9 mouse cellular contexts compared by ENCODE assay signal in genomic region chr11:68900519-68901350, GRCm38 (mm10). TPM values are rescaled to one million over a fixed set of nuclear protein-coding genes. Genes with fewer than 3 reads are reported as not detected.
DNase-seq lines count a peak whose midpoint lies in the region; ATAC-seq and TF ChIP-seq lines count a peak whose summit lies in the region.
"Had no signal": no experiment of that assay in that cellular context is flagged by ENCODE, and none has a peak within 500 bp of the region (broad histone marks: within the 10 kb centered on the region; RNA-seq: fewer than 3 reads in every experiment).

No protein-coding gene starts in this region.

- H3K4me3 ChIP-seq in heart, embryonic 13.5 days = peak overlapping the region; percentile 78
- peak overlapping the region; percentile 92; the same call in 1 of the 2 replicates for H3K4me3 ChIP-seq in G1E (ENCODE audit: low read depth, low read length)
- H3K4me3 ChIP-seq in heart, embryonic 16.5 days (ENCODE audit: low read length) = peak overlapping the region; percentile 98
- peak overlapping the region; percentile 85 for H3K4me3 ChIP-seq in midbrain, embryonic 10.5 days

- H3K27ac ChIP-seq in heart, embryonic 13.5 days (replicated peaks) = no peak overlapping the region
- H3K27ac ChIP-seq in heart, embryonic 16.5 days (ENCODE audit: low read length) = no peak overlapping the region
- peak overlapping the region; percentile 97 for H3K27ac ChIP-seq in midbrain, embryonic 10.5 days (replicated peaks)

- intact Hi-C loops in heart, postnatal 25 days (cut with DNase I) = loop anchor here (5.0 kb wide), 1 partner anchor 67 kb away; the partner anchor contains the start of gene Slc25a35

- no peak for TF ChIP-seq CTCF in G1E (IDR thresholded peaks at IDR 0.05; ENCODE audit: low read depth, low read length)

- peaks cover 13% of the 10 kb centered on the region for H3K4me1 ChIP-seq in heart, embryonic 13.5 days
- peaks cover 62% of the 10 kb centered on the region for H3K4me1 ChIP-seq in G1E (ENCODE audit: insufficient read depth, low read depth, low read length)
- H3K4me1 ChIP-seq in heart, embryonic 16.5 days (ENCODE audit: control insufficient read depth, insufficient read depth, low read length) = peaks cover 9% of the 10 kb centered on the region
- H3K4me1 ChIP-seq in midbrain, embryonic 10.5 days = peaks cover 17% of the 10 kb centered on the region

- no peak for ATAC-seq in heart, embryonic 13.5 days (ENCODE audit: extremely low read depth, insufficient number of reproducible peaks, low FRiP score, low TSS enrichment)
- ATAC-seq in G1E (ENCODE audit: extremely low read depth, insufficient number of reproducible peaks, low FRiP score, poor library complexity, severe bottlenecking) = no peak
- ATAC-seq in heart, embryonic 16.5 days (replicated peaks; ENCODE audit: extremely low read depth, insufficient read depth, low FRiP score) = no peak; the same call in 1 of the 2 replicates
- ATAC-seq in megakaryocyte progenitor cell, adult 5-6 weeks (replicated peaks; ENCODE audit: poor library complexity) = no peak

- WGBS in heart, embryonic 13.5 days = 24% methylated on average over 31 of the region's 31 CpGs
- WGBS in heart, embryonic 16.5 days = 25% methylated on average over 31 of the region's 31 CpGs
- WGBS in midbrain, embryonic 10.5 days = 28% methylated on average over 31 of the region's 31 CpGs

- no peaks in the 10 kb centered on the region for H3K9me3 ChIP-seq in heart, embryonic 13.5 days
- no peaks in the 10 kb centered on the region for H3K9me3 ChIP-seq in G1E (replicated peaks)
- H3K9me3 ChIP-seq in heart, embryonic 16.5 days (replicated peaks; ENCODE audit: control insufficient read depth, low read length) = no peaks in the 10 kb centered on the region
- H3K9me3 ChIP-seq in midbrain, embryonic 10.5 days (replicated peaks) = no peaks in the 10 kb centered on the region

- DNase-seq in heart, postnatal 25 days (ENCODE audit: low spot score) = no peak
- no peak for DNase-seq in G1E (ENCODE audit: low spot score)
- DNase-seq in midbrain, embryonic 10.5 days (ENCODE audit: low spot score) = no peak
- no peak for DNase-seq in urinary bladder, postnatal 36 days (ENCODE audit: low spot score in 2 of 2)
- no peak for DNase-seq in layer of hippocampus, adult 9-10 months (ENCODE audit: low spot score)

- peaks cover 10% of the 10 kb centered on the region for H3K27me3 ChIP-seq in heart, embryonic 13.5 days (replicated peaks)
- H3K27me3 ChIP-seq in G1E (ENCODE audit: insufficient read depth, low read length) = peaks cover 5% of the 10 kb centered on the region; the same call in 1 of the 2 replicates
- peaks cover 3% of the 10 kb centered on the region; the same call in 1 of the 2 replicates for H3K27me3 ChIP-seq in heart, embryonic 16.5 days (ENCODE audit: control insufficient read depth, insufficient read depth, low read length)
- H3K27me3 ChIP-seq in midbrain, embryonic 10.5 days (ENCODE audit: low read depth, poor library complexity, severe bottlenecking) = no peaks in the 10 kb centered on the region

- peaks cover 33% of the 10 kb centered on the region for H3K36me3 ChIP-seq in heart, embryonic 13.5 days
- peaks cover 35% of the 10 kb centered on the region for H3K36me3 ChIP-seq in G1E (replicated peaks)
- H3K36me3 ChIP-seq in heart, embryonic 16.5 days (ENCODE audit: control insufficient read depth, insufficient read depth) = peaks cover 28% of the 10 kb centered on the region
- peaks cover 34% of the 10 kb centered on the region for H3K36me3 ChIP-seq in midbrain, embryonic 10.5 days

- H3K9ac ChIP-seq in heart, embryonic 13.5 days = peak overlapping the region; percentile 78
- H3K9ac ChIP-seq in heart, embryonic 16.5 days (ENCODE audit: low read length) = peak overlapping the region; percentile 70

- H3K4me2 ChIP-seq in heart, embryonic 13.5 days = peak overlapping the region; percentile 82
- H3K4me2 ChIP-seq in heart, embryonic 16.5 days (ENCODE audit: low read depth, low read length) = peak overlapping the region; percentile 79

RNA-seq across cellular contexts. Expression of gene Rpl26, which starts 0.6 kb away (rescaled TPM):
- 640 and 686 TPM in 2 replicates for polyA plus RNA-seq in heart, embryonic 13.5 days (2015; fragmentation: Nextera tagmentation; extraction: Ambion mirVana)
- total RNA-seq in heart, postnatal 25 days (2021) = 100 to 1,000 TPM; 612 to 679 TPM
- 1,627 and 1,719 TPM in 2 replicates for total RNA-seq in G1E (2014; fragmentation: Nextera tagmentation)
- total RNA-seq in G1E (2017) = 4,471 and 4,820 TPM in 2 replicates
- polyA plus RNA-seq in G1E (2012) = 273 and 318 TPM in 2 replicates
- 505 and 551 TPM in 2 replicates for polyA plus RNA-seq in heart, embryonic 16.5 days (2015; fragmentation: Nextera tagmentation; extraction: Ambion mirVana)
- 856 and 1,017 TPM in 2 replicates for polyA plus RNA-seq in midbrain, embryonic 10.5 days (2016; fragmentation: Nextera tagmentation; extraction: Ambion mirVana)
- total RNA-seq in megakaryocyte progenitor cell, adult 5-6 weeks (2015) = 3,945 and 4,034 TPM in 2 replicates
- 6,407 and 6,432 TPM in 2 replicates for total RNA-seq in megakaryocyte progenitor cell, adult 5-6 weeks (2017)

RNA-seq across cellular contexts. Expression of gene Rnf222, which starts 12.4 kb away (rescaled TPM):
- 0.14 and 0.15 TPM in 2 replicates for polyA plus RNA-seq in heart, embryonic 13.5 days (2015; fragmentation: Nextera tagmentation; extraction: Ambion mirVana)
- under 1 TPM in 1 of 2 experiments, not detected in 1; 0.08 TPM for total RNA-seq in heart, postnatal 25 days (2021)
- total RNA-seq in G1E (2014; fragmentation: Nextera tagmentation) (not detected in 2 replicates), G1E (2017) (0.06 and 0.11 TPM in 2 replicates)
- polyA plus RNA-seq in G1E (2012) = not detected in 2 replicates
- 0.09 and 0.13 TPM in 2 replicates for polyA plus RNA-seq in heart, embryonic 16.5 days (2015; fragmentation: Nextera tagmentation; extraction: Ambion mirVana)
- 0.04 and 0.05 TPM in 2 replicates for polyA plus RNA-seq in midbrain, embryonic 10.5 days (2016; fragmentation: Nextera tagmentation; extraction: Ambion mirVana)
- not detected in 2 replicates for total RNA-seq in megakaryocyte progenitor cell, adult 5-6 weeks (2015)
- total RNA-seq in megakaryocyte progenitor cell, adult 5-6 weeks (2017) = not detected in 2 replicates
- total RNA-seq: hematopoietic stem cell, adult 5-6 weeks had no signal

RNA-seq across cellular contexts. Expression of gene Odf4, which starts 26.1 kb away (rescaled TPM):
- not detected in 2 replicates for polyA plus RNA-seq in heart, embryonic 13.5 days (2015; fragmentation: Nextera tagmentation; extraction: Ambion mirVana)
- not detected for total RNA-seq in heart, postnatal 25 days (2021)
- total RNA-seq in G1E (2014; fragmentation: Nextera tagmentation) (not detected in 2 replicates), G1E (2017) (not detected in 2 replicates)
- not detected in 2 replicates for polyA plus RNA-seq in G1E (2012)
- not detected in 2 replicates for polyA plus RNA-seq in heart, embryonic 16.5 days (2015; fragmentation: Nextera tagmentation; extraction: Ambion mirVana)
- polyA plus RNA-seq in midbrain, embryonic 10.5 days (2016; fragmentation: Nextera tagmentation; extraction: Ambion mirVana) = not detected in 2 replicates
- not detected in 2 replicates for total RNA-seq in megakaryocyte progenitor cell, adult 5-6 weeks (2015)
- not detected in 2 replicates for total RNA-seq in megakaryocyte progenitor cell, adult 5-6 weeks (2017)
- total RNA-seq: hematopoietic stem cell, adult 5-6 weeks had no signal

RNA-seq across cellular contexts. Expression of gene Ndel1, which starts 29.1 kb away (rescaled TPM):
- 56.7 and 61.6 TPM in 2 replicates for polyA plus RNA-seq in heart, embryonic 13.5 days (2015; fragmentation: Nextera tagmentation; extraction: Ambion mirVana)
- total RNA-seq in heart, postnatal 25 days (2021) = 10 to 100 TPM; 56.0 to 60.9 TPM
- total RNA-seq in G1E (2014; fragmentation: Nextera tagmentation) (39.4 and 48.7 TPM in 2 replicates), G1E (2017) (52.3 and 64.3 TPM in 2 replicates)
- 26.2 and 40.3 TPM in 2 replicates for polyA plus RNA-seq in G1E (2012)
- 75.4 and 79.4 TPM in 2 replicates for polyA plus RNA-seq in heart, embryonic 16.5 days (2015; fragmentation: Nextera tagmentation; extraction: Ambion mirVana)
- 55.2 and 60.3 TPM in 2 replicates for polyA plus RNA-seq in midbrain, embryonic 10.5 days (2016; fragmentation: Nextera tagmentation; extraction: Ambion mirVana)
- 26.2 and 28.0 TPM in 2 replicates for total RNA-seq in megakaryocyte progenitor cell, adult 5-6 weeks (2015)
- total RNA-seq in megakaryocyte progenitor cell, adult 5-6 weeks (2017) = 35.9 and 40.5 TPM in 2 replicates

RNA-seq across cellular contexts. Expression of gene Arhgef15, which starts 56.5 kb away (rescaled TPM):
- 11.2 and 11.5 TPM in 2 replicates for polyA plus RNA-seq in heart, embryonic 13.5 days (2015; fragmentation: Nextera tagmentation; extraction: Ambion mirVana)
- 10 to 100 TPM; 28.1 to 32.4 TPM for total RNA-seq in heart, postnatal 25 days (2021)
- not detected in 2 replicates for total RNA-seq in G1E (2014; fragmentation: Nextera tagmentation)
- 0.12 and 0.22 TPM in 2 replicates for total RNA-seq in G1E (2017)
- polyA plus RNA-seq in G1E (2012) = not detected in 2 replicates
- polyA plus RNA-seq in heart, embryonic 16.5 days (2015; fragmentation: Nextera tagmentation; extraction: Ambion mirVana) = 13.1 and 15.4 TPM in 2 replicates
- polyA plus RNA-seq in midbrain, embryonic 10.5 days (2016; fragmentation: Nextera tagmentation; extraction: Ambion mirVana) = 6.4 and 6.6 TPM in 2 replicates
- total RNA-seq in megakaryocyte progenitor cell, adult 5-6 weeks (2015) = not detected in 2 replicates
- 0.04 and 0.98 TPM in 2 replicates for total RNA-seq in megakaryocyte progenitor cell, adult 5-6 weeks (2017)
